10 mouse cellular contexts compared by ENCODE assay signal in genomic region chr19:41745941-41746557, GRCm38 (mm10). TPM values are rescaled to one million over a fixed set of nuclear protein-coding genes. Genes with fewer than 3 reads are reported as not detected.
DNase-seq lines count a peak whose midpoint lies in the region; ATAC-seq and TF ChIP-seq lines count a peak whose summit lies in the region.
"Had no signal": no experiment of that assay in that cellular context is flagged by ENCODE, and none has a peak within 500 bp of the region (broad histone marks: within the 10 kb centered on the region; RNA-seq: fewer than 3 reads in every experiment).

No protein-coding gene starts in this region.

- ATAC-seq in cerebellum, adult (ENCODE audit: insufficient number of reproducible peaks, low FRiP score, low TSS enrichment): peak; percentile 47; the same call in 1 of the 2 replicates
- ATAC-seq in kidney, embryonic 14.5 days (ENCODE audit: low FRiP score, low TSS enrichment): peak; percentile 58
- ATAC-seq in midbrain, embryonic 11.5 days (ENCODE audit: low FRiP score): peak; percentile 72
- no peak for ATAC-seq in liver, postnatal 0 days

- H3K9me3 ChIP-seq in kidney, embryonic 14.5 days (ENCODE audit: control insufficient read depth, low read length): no peaks in the 10 kb centered on the region
- H3K9me3 ChIP-seq in midbrain, embryonic 11.5 days (ENCODE audit: control insufficient read depth, low read length): no peaks in the 10 kb centered on the region
- H3K9me3 ChIP-seq in liver, postnatal 0 days (ENCODE audit: low read length): no peaks in the 10 kb centered on the region
- H3K9me3 ChIP-seq: stomach, embryonic 15.5 days had no signal

- peaks cover 24% of the 10 kb centered on the region for H3K4me1 ChIP-seq in kidney, embryonic 14.5 days (ENCODE audit: control insufficient read depth, insufficient read depth, low read length)
- H3K4me1 ChIP-seq in midbrain, embryonic 11.5 days (ENCODE audit: control insufficient read depth, insufficient read depth, low read length): peaks cover 29% of the 10 kb centered on the region
- peaks cover 4% of the 10 kb centered on the region for H3K4me1 ChIP-seq in liver, postnatal 0 days (ENCODE audit: insufficient read depth)

- no peak for TF ChIP-seq CTCF in liver, postnatal 0 days (IDR thresholded peaks at IDR 0.05; ENCODE audit: low read depth)

- no peak for TF ChIP-seq EP300 in liver, postnatal 0 days (IDR thresholded peaks at IDR 0.05; ENCODE audit: low read depth)

- H3K27ac ChIP-seq in kidney, embryonic 14.5 days (ENCODE audit: low read depth, low read length): peak overlapping the region; percentile 76
- peak overlapping the region; percentile 48 for H3K27ac ChIP-seq in midbrain, embryonic 11.5 days (ENCODE audit: low read depth, low read length)
- H3K27ac ChIP-seq in liver, postnatal 0 days (ENCODE audit: low read depth): no peak overlapping the region
- H3K27ac ChIP-seq: liver, embryonic 14.5 days; stomach, embryonic 15.5 days had no signal

- H3K36me3 ChIP-seq in kidney, embryonic 14.5 days (ENCODE audit: control insufficient read depth, insufficient read depth, low read length): no peaks in the 10 kb centered on the region
- no peaks in the 10 kb centered on the region for H3K36me3 ChIP-seq in midbrain, embryonic 11.5 days (ENCODE audit: control insufficient read depth, insufficient read depth, low read length)
- H3K36me3 ChIP-seq in liver, postnatal 0 days (replicated peaks; ENCODE audit: insufficient read depth, low read length): no peaks in the 10 kb centered on the region
- H3K36me3 ChIP-seq: stomach, embryonic 15.5 days had no signal

- H3K9ac ChIP-seq in kidney, embryonic 14.5 days (ENCODE audit: low read depth, low read length): no peak overlapping the region
- no peak overlapping the region for H3K9ac ChIP-seq in midbrain, embryonic 11.5 days (ENCODE audit: low read length)
- H3K9ac ChIP-seq in liver, postnatal 0 days (replicated peaks): no peak overlapping the region
- H3K9ac ChIP-seq: liver, embryonic 14.5 days; stomach, embryonic 15.5 days had no signal

- H3K4me2 ChIP-seq in kidney, embryonic 14.5 days (replicated peaks; ENCODE audit: low read depth, low read length): no peak overlapping the region
- peak overlapping the region; percentile 4 for H3K4me2 ChIP-seq in midbrain, embryonic 11.5 days
- no peak overlapping the region for H3K4me2 ChIP-seq in liver, postnatal 0 days (ENCODE audit: low read depth, low read length)
- H3K4me2 ChIP-seq: stomach, embryonic 15.5 days had no signal

- H3K27me3 ChIP-seq in kidney, embryonic 14.5 days (ENCODE audit: control insufficient read depth, insufficient read depth, low read length): peaks cover 18% of the 10 kb centered on the region
- peaks cover 19% of the 10 kb centered on the region for H3K27me3 ChIP-seq in midbrain, embryonic 11.5 days (ENCODE audit: control insufficient read depth, insufficient read depth, low read length)
- H3K27me3 ChIP-seq in liver, postnatal 0 days (ENCODE audit: insufficient read depth, low read length): peaks cover 33% of the 10 kb centered on the region

- 48% methylated on average over 15 of the region's 15 CpGs for WGBS in kidney, embryonic 14.5 days
- 42% methylated on average over 14 of the region's 15 CpGs for WGBS in midbrain, embryonic 11.5 days
- 54% methylated on average over 15 of the region's 15 CpGs for WGBS in liver, postnatal 0 days (ENCODE audit: insufficient replicate concordance)

- no peak overlapping the region for H3K4me3 ChIP-seq in kidney, embryonic 14.5 days (ENCODE audit: low read length)
- H3K4me3 ChIP-seq in midbrain, embryonic 11.5 days (ENCODE audit: low read depth, low read length): no peak overlapping the region
- no peak overlapping the region for H3K4me3 ChIP-seq in liver, postnatal 0 days (ENCODE audit: low read depth, low read length)
- H3K4me3 ChIP-seq: stomach, embryonic 15.5 days had no signal

- DNase-seq in Muller cell, postnatal 12 days (ENCODE audit: inconsistent ontology term): peak; percentile 94
- DNase-seq in frontal cortex, adult 2 months (ENCODE audit: extremely low spot score in 1 of 2, low spot score in 1 of 2): peak; percentile 36 to 60
- peak; percentile 87 for DNase-seq in midbrain, embryonic 11.5 days (ENCODE audit: low spot score, missing footprints)
- peak; percentile 66 for DNase-seq in right cerebral cortex, postnatal 4 days
- no peak for DNase-seq in liver, postnatal 0 days
- no peak for DNase-seq in gastrocnemius, adult 8-10 months (ENCODE audit: low spot score in 2 of 2)

RNA-seq across cellular contexts. Expression of gene Slit1, which starts 2.6 kb away (rescaled TPM):
- polyA plus RNA-seq in frontal cortex, adult 2 months (2012; rRNA removed): 18.7 and 28.3 TPM in 2 replicates
- polyA plus RNA-seq in kidney, embryonic 14.5 days (2014; fragmentation: Nextera tagmentation; extraction: Ambion mirVana): 4.7 and 6.0 TPM in 2 replicates
- 8.8 and 10.2 TPM in 2 replicates for polyA plus RNA-seq in midbrain, embryonic 11.5 days (2014; fragmentation: Nextera tagmentation; extraction: Ambion mirVana)
- polyA plus RNA-seq in liver, postnatal 0 days (2015; fragmentation: Nextera tagmentation; extraction: Ambion mirVana): 0.12 and 0.13 TPM in 2 replicates
- 1 to 10 TPM in 1 of 4 experiments, under 1 TPM in 3; 0.21 to 1.7 (median 0.76) TPM for total RNA-seq in gastrocnemius, adult 8-10 months (2022)

RNA-seq across cellular contexts. Expression of gene Arhgap19, which starts 55.8 kb away (rescaled TPM):
- 3.5 and 3.8 TPM in 2 replicates for polyA plus RNA-seq in frontal cortex, adult 2 months (2012; rRNA removed)
- polyA plus RNA-seq in kidney, embryonic 14.5 days (2014; fragmentation: Nextera tagmentation; extraction: Ambion mirVana): 23.9 and 38.1 TPM in 2 replicates
- polyA plus RNA-seq in midbrain, embryonic 11.5 days (2014; fragmentation: Nextera tagmentation; extraction: Ambion mirVana): 36.6 and 38.8 TPM in 2 replicates
- polyA plus RNA-seq in liver, postnatal 0 days (2015; fragmentation: Nextera tagmentation; extraction: Ambion mirVana): 10.5 and 12.9 TPM in 2 replicates
- 10 to 100 TPM in 1 of 4 experiments, 1 to 10 TPM in 3; 8.6 to 10.0 (median 9.0) TPM for total RNA-seq in gastrocnemius, adult 8-10 months (2022)

Comparison
In these comparisons a context has a peak if more than half of its experiments do, and no peak if none do; other contexts are left out.
1. DNase-seq: peak in Muller cell, postnatal 12 days (single experiment), frontal cortex, adult 2 months (2 of 2), midbrain, embryonic 11.5 days (single experiment) and right cerebral cortex, postnatal 4 days (single experiment); none in liver, postnatal 0 days (single experiment) and gastrocnemius, adult 8-10 months (0 of 2).